Mouse (Mus musculus) heart, embryonic 13.5 days (tissue): ENCODE data around the gene Ell3. TPM values are rescaled to one million over a fixed set of nuclear protein-coding genes. Genes with fewer than 3 reads are reported as not detected.

Source experiments
- ATAC-seq: fragments of 200-750 bp; cut with Nextera tagmentation; 2 replicates; pipeline ENCODE4 v1.8.0; 2017; ENCODE audit warnings: moderate TSS enrichment; ENCODE audit not compliant: insufficient number of reproducible peaks, low FRiP score, low TSS enrichment; ENCODE audit errors: extremely low read depth
- H3K27ac ChIP-seq: fragments of 300-500 bp; sonication (generic); replicated peaks from 2 replicates; pipeline ENCODE4 v1.5.1; 2015; ENCODE audit warnings: moderate library complexity, mild to moderate bottlenecking, inconsistent platforms
- H3K27me3 ChIP-seq: fragments of 300-500 bp; sonication (generic); replicated peaks from 2 replicates; pipeline ENCODE4 v1.6.1; 2015; ENCODE audit warnings: mild to moderate bottlenecking, inconsistent platforms
- H3K36me3 ChIP-seq: fragments of 300-500 bp; sonication (generic); 2 replicates; pipeline ENCODE4 v1.6.1; 2015; ENCODE audit warnings: mild to moderate bottlenecking, inconsistent platforms
- H3K4me1 ChIP-seq: fragments of 300-500 bp; sonication (generic); 2 replicates; pipeline ENCODE4 v1.6.1; 2015; ENCODE audit warnings: inconsistent platforms
- H3K4me2 ChIP-seq: fragments of 300-500 bp; sonication (generic); 2 replicates; pipeline ENCODE4 v1.6.1; 2015; ENCODE audit warnings: inconsistent platforms, mild to moderate bottlenecking, moderate library complexity
- H3K4me3 ChIP-seq: fragments of 300-500 bp; sonication (generic); 2 replicates; pipeline ENCODE4 v1.5.1; 2015; ENCODE audit warnings: moderate library complexity, mild to moderate bottlenecking, inconsistent platforms
- H3K9ac ChIP-seq: fragments of 300-500 bp; sonication (generic); 2 replicates; pipeline ENCODE4 v1.6.1; 2015; ENCODE audit warnings: inconsistent platforms, mild to moderate bottlenecking, moderate library complexity
- H3K9me3 ChIP-seq: fragments of 300-500 bp; sonication (generic); 2 replicates; pipeline ENCODE4 v1.6.1; 2016; ENCODE audit warnings: inconsistent platforms
- WGBS: fragments of 180-500 bp; shearing (Covaris S2); methylation state at CpG from one replicate; pipeline ENCODE4 v1.1.7; 2015; ENCODE audit warnings: mixed read lengths; 5-methylcytosine and 5-hydroxymethylcytosine counted together
- polyA plus RNA-seq: library from polyadenylated mRNA; unstranded; fragments of >200 nt; fragmentation: Nextera tagmentation; extraction: Ambion mirVana; gene quantifications from 2 replicates; pipeline ENCODE4 v1.2.1, GENCODE M21; 2015

Ell3 gene
- polyA plus RNA-seq, 1 experiment from 2014 or later = 1.6 TPM

GRCm38 (mm10) chr2:121460071-121460470 lies 16.0 kb upstream of the Ell3 start:
- H3K9me3 ChIP-seq = no peaks in the 10 kb centered on the region
- H3K27me3 ChIP-seq = no peaks in the 10 kb centered on the region
- WGBS = 77% methylated on average over 2 of the region's 2 CpGs
- no peak overlapping the region for H3K4me2 ChIP-seq
- no peak for ATAC-seq
- H3K36me3 ChIP-seq = peaks cover 32% of the 10 kb centered on the region
- no peak overlapping the region for H3K9ac ChIP-seq
- H3K27ac ChIP-seq = no peak overlapping the region
- H3K4me1 ChIP-seq = peaks cover 18% of the 10 kb centered on the region
- no peak overlapping the region for H3K4me3 ChIP-seq

- Histone ChIP-seq H3K27me3 (no peaks in the 10 kb centered on the region), H3K4me1 (peaks cover 40% of the 10 kb centered on the region), H3K9me3 (no peaks in the 10 kb centered on the region), H3K9ac (peak within 1 kb of the TSS; percentile 85), H3K4me2 (peak within 1 kb of the TSS; percentile 76), H3K27ac (peak within 1 kb of the TSS; percentile 81), H3K36me3 (peaks cover 63% of the 10 kb centered on the region), H3K4me3 (peak within 1 kb of the TSS; percentile 66)
- 2% methylated on average over 41 of the region's 41 CpGs for WGBS
- peak; percentile 60 for ATAC-seq
These were observed 12.9 kb upstream of the Ell3 start, which contains the start of gene Serinc4 for GRCm38 (mm10) chr2:121456692-121457642. Gene Serinc4, minus strand, starts transcription at chr2:121456781.

- H3K27ac ChIP-seq = no peak overlapping the region
- H3K9ac ChIP-seq = no peak overlapping the region
- H3K27me3 ChIP-seq = no peaks in the 10 kb centered on the region
- H3K9me3 ChIP-seq = no peaks in the 10 kb centered on the region
- no peak overlapping the region for H3K4me2 ChIP-seq
- H3K36me3 ChIP-seq = peaks cover 66% of the 10 kb centered on the region
- ATAC-seq = no peak
- no peak overlapping the region for H3K4me3 ChIP-seq
- 79% methylated on average over 5 of the region's 5 CpGs for WGBS
- peaks cover 50% of the 10 kb centered on the region for H3K4me1 ChIP-seq
These were observed 11.5 kb upstream of the Ell3 start for GRCm38 (mm10) chr2:121455534-121455933.

- Histone ChIP-seq H3K9me3 (no peaks in the 10 kb centered on the region), H3K27ac (peak overlapping the region; percentile 84), H3K4me3 (no peak overlapping the region), H3K4me1 (peaks cover 54% of the 10 kb centered on the region), H3K27me3 (no peaks in the 10 kb centered on the region), H3K4me2 (no peak overlapping the region; the same call in 1 of the 2 replicates), H3K36me3 (peaks cover 53% of the 10 kb centered on the region), H3K9ac (peak overlapping the region; percentile 37; the same call in 1 of the 2 replicates)
- 83% methylated on average over 6 of the region's 6 CpGs for WGBS
- ATAC-seq = no peak
These were observed 9.8 kb upstream of the Ell3 start for GRCm38 (mm10) chr2:121453917-121454316.

DNA sequence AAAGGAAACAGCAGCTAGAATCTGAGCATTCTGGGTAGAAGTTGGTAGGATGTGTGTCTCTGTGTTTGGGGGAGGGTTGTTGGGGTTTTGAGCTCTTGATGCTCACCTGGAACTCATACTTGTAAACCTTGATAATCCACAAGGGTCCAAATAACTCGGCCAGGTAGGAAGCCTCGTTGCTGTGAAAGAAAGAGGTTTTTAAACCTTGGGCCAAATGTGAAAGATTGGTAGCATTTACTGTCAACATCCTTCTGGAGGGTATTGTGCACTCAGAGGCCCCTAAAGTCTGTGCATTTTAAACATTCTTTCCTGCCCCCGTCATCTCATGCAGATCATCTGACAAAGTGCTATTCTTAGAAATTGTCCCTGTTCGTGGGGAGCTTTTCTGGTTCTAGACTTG lies 8.9 kb upstream of the Ell3 start, which contains the start of gene Hypk:
Gene Hypk, plus strand, starts transcription at position 301 of the 400 bp plus-strand sequence.
- Histone ChIP-seq H3K4me1 (peaks cover 51% of the 10 kb centered on the region), H3K27me3 (no peaks in the 10 kb centered on the region), H3K4me3 (peak within 1 kb of the TSS; percentile 19; the same call in 1 of the 2 replicates), H3K4me2 (peak within 1 kb of the TSS; percentile 48), H3K36me3 (peaks cover 45% of the 10 kb centered on the region), H3K9me3 (no peaks in the 10 kb centered on the region), H3K9ac (peak within 1 kb of the TSS; percentile 64), H3K27ac (peak within 1 kb of the TSS; percentile 84)
- ATAC-seq = no peak
- 51% methylated on average over 4 of the region's 4 CpGs for WGBS

DNA sequence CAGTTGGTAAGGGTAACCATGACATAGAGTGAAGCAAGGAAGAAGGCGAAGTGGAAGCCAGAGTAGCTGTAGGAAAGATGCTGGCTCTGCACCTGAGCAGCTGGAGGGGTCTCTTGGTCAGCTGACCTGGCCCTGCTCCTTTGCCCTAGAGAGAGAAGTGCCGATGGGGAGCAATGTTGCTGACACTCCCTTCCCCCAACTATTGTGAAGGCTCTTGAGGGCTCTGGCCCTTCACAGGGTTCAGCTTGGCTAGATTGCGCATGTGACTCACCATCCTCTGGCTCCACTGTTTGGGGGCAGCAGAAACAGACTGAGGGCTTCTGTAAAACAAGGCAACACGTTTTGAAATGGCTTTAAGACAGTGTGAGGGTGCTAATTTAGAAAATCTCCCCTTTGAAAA lies 8.3 kb upstream of the Ell3 start:
- peaks cover 51% of the 10 kb centered on the region for H3K4me1 ChIP-seq
- H3K4me3 ChIP-seq = peak overlapping the region; percentile 19; the same call in 1 of the 2 replicates
- peak overlapping the region; percentile 84 for H3K27ac ChIP-seq
- ATAC-seq = no peak
- 57% methylated on average over 4 of the region's 4 CpGs for WGBS
- peaks cover 45% of the 10 kb centered on the region for H3K36me3 ChIP-seq
- peak overlapping the region; percentile 64 for H3K9ac ChIP-seq
- no peaks in the 10 kb centered on the region for H3K27me3 ChIP-seq
- H3K4me2 ChIP-seq = peak overlapping the region; percentile 48
- no peaks in the 10 kb centered on the region for H3K9me3 ChIP-seq

DNA sequence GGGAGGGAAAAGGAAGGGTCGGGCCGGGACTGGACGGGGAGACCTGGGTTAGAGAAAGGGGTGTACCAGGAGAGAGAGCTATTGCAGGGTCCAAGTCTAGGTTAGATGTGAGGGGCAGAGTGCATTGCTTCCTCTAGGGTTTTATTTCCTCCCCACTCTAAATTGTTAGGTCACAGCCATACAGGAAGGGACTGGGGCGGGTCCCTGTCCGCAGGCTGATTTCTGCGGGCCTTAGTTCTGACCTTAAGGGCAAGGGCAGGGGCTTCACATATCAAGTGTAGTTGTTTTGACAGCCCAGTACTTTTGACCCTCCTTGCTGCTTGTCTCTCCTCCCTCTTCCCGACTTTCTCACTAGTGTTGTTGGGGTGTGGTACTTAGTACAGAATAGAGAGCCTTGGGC lies 6.0 kb upstream of the Ell3 start:
- peak overlapping the region; percentile 88 for H3K4me3 ChIP-seq
- H3K4me1 ChIP-seq = peaks cover 44% of the 10 kb centered on the region
- no peaks in the 10 kb centered on the region for H3K27me3 ChIP-seq
- peaks cover 43% of the 10 kb centered on the region for H3K36me3 ChIP-seq
- peak overlapping the region; percentile 95 for H3K4me2 ChIP-seq
- H3K9me3 ChIP-seq = no peaks in the 10 kb centered on the region
- peak overlapping the region; percentile 100 for H3K9ac ChIP-seq
- no peak for ATAC-seq
- WGBS = 2% methylated on average over 7 of the region's 7 CpGs
- peak overlapping the region; percentile 99 for H3K27ac ChIP-seq

DNA sequence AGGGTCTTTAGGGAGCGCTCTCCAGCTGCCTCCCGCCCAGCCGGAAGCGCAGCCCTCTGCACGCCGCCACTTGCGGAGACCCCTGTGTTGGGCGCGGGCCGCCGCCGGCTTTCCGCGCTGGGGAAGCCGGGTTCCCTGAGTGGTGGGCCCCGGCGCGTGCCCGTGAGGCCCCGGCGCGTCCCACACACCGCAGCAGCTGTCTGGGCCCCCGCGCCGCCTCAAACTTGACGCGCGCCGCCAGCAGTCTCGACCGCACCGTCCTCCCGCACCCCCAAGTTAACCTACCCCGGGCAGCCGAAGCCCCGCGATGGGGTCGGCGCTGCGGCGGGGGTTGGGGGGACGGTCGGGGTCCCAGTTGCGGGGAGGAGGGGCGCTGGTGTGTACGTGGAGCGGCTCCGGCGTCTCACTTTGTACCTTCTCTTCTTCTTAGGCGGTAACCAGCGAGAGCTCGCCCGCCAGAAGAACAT lies 5.5 kb upstream of the Ell3 start:
- peak overlapping the region; percentile 100 for H3K9ac ChIP-seq
- H3K27ac ChIP-seq = peak overlapping the region; percentile 99
- peak; percentile 16 for ATAC-seq
- WGBS = under 1% methylated on average over 54 of the region's 54 CpGs
- peak overlapping the region; percentile 88 for H3K4me3 ChIP-seq
- H3K4me1 ChIP-seq = peaks cover 44% of the 10 kb centered on the region
- peak overlapping the region; percentile 95 for H3K4me2 ChIP-seq
- H3K36me3 ChIP-seq = peaks cover 37% of the 10 kb centered on the region
- H3K9me3 ChIP-seq = no peaks in the 10 kb centered on the region
- no peaks in the 10 kb centered on the region for H3K27me3 ChIP-seq

DNA sequence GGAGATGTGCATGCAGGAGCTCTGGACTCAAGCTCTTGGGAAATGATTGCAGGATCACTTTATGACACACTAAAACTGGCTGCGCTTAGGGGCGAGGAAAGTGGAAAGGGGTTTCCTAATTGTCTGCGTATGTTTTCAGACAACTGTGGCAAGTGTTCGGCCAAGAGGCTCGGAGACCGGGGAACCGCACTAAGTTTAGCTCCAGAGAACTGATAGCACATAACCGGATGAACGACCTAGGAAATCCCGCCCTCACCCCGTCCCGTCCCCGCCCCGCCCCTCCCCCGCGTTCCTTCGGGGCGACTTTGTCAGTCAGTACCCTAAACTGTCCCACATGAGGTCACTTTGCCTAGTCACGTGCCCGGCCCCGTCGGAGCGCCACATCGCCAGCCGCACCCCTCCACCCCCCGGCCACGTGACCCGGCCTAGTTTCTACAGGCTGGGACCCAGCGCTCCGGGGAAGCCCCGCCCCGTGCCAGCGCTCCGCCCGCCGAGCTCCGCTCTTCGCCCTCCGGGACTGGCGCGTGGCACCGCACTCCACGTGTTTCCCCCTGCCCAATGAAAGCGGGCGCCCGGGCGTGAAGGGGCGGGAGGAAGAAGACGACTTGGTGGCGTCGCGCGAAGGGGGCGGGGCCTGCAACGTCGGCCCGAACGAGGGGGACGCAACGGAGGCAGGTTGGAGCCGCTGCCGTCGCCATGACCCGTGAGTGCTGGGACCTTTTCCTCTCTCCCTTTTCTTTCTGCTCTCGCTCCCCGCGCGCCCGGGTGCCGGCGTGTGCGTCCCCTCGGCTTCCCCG lies 4.9 kb upstream of the Ell3 start, which contains the start of gene Serf2:
Gene Serf2, plus strand, starts transcription at position 457 of the 797 bp plus-strand sequence.
- WGBS = under 1% methylated on average over 73 of the region's 74 CpGs

DNA sequence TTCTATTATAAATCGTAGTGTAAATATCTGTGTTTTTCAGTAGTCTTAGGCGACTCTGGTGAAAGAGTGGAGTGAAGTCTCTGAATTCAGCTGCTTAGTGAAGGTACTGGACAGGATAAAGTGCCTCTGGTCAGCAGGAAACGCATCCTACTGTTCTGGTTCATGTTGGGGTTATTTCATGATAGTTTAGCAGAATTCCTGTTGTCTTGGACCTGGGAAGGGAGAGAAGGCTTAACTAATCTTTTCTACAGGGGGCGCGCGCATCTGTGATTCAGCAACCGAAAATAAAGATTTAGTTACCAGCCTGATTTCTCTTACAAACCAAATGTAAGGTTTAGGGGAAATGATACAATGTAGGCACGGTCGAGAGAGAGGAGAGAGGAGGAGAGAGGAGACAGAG lies 4.1 kb upstream of the Ell3 start:
- peak overlapping the region; percentile 77 for H3K4me2 ChIP-seq
- peaks cover 23% of the 10 kb centered on the region for H3K36me3 ChIP-seq
- H3K9me3 ChIP-seq = no peaks in the 10 kb centered on the region
- H3K4me1 ChIP-seq = peaks cover 34% of the 10 kb centered on the region
- H3K27ac ChIP-seq = peak overlapping the region; percentile 96
- peak overlapping the region; percentile 88 for H3K4me3 ChIP-seq
- peak overlapping the region; percentile 82 for H3K9ac ChIP-seq
- ATAC-seq = no peak
- 12% methylated on average over 9 of the region's 9 CpGs for WGBS
- no peaks in the 10 kb centered on the region for H3K27me3 ChIP-seq

More for the DNA sequence above, 4.9 kb upstream of the Ell3 start, which contains the start of gene Serf2:
- Histone ChIP-seq H3K9ac (peak within 1 kb of the TSS; percentile 100), H3K9me3 (no peaks in the 10 kb centered on the region), H3K27ac (peak within 1 kb of the TSS; percentile 99), H3K4me1 (peaks cover 41% of the 10 kb centered on the region), H3K27me3 (no peaks in the 10 kb centered on the region), H3K36me3 (peaks cover 31% of the 10 kb centered on the region), H3K4me3 (peak within 1 kb of the TSS; percentile 88), H3K4me2 (peak within 1 kb of the TSS; percentile 95)
- ATAC-seq = peak; percentile 98

DNA sequence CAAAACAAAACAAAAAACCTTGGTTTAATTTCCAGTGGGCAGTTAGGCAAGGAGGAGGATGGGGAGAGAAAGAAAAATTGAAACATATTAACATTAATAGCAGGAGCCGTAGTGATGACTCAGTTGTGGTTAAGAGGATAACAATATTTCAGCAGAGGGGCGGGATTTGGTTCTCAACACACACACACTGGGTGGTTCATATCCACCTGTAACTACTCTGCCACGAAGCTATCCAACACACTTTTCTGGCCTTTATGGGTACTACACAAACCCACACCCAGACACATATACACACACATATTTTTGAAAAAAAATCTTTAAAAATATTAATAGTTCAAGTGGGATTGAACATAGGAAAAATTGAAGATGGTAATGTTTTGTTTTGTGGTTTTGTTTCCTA lies 2.9 kb upstream of the Ell3 start:
- no peaks in the 10 kb centered on the region for H3K9me3 ChIP-seq
- no peak for ATAC-seq
- H3K4me1 ChIP-seq = peaks cover 34% of the 10 kb centered on the region
- 72% methylated on average over 3 of the region's 3 CpGs for WGBS
- no peak overlapping the region for H3K4me2 ChIP-seq
- H3K27me3 ChIP-seq = 0 out of 2 replicates have a peak, but pooled peaks cover 4% of the 10 kb centered on the region
- H3K4me3 ChIP-seq = no peak overlapping the region
- peaks cover 12% of the 10 kb centered on the region for H3K36me3 ChIP-seq
- H3K27ac ChIP-seq = no peak overlapping the region
- H3K9ac ChIP-seq = no peak overlapping the region
